In genomic region chr1:37868640-37869039, GRCm38 (mm10) we compare ENCODE assay signal across 23 mouse cellular contexts. TPM values are rescaled to one million over a fixed set of nuclear protein-coding genes. Genes with fewer than 3 reads are reported as not detected.
"Had no signal": no experiment of that assay in that cellular context is flagged by ENCODE, and none has a peak within 500 bp of the region (broad histone marks: within the 10 kb centered on the region; RNA-seq: fewer than 3 reads in every experiment).

No protein-coding gene starts in this region.

- H3K4me3 ChIP-seq: intestine, embryonic 15.5 days; layer of hippocampus, adult 2 months; limb, embryonic 13.5 days; midbrain, embryonic 15.5 days; neural tube, embryonic 13.5 days had no signal

- DNase-seq: kidney, adult 18-20 months; kidney, postnatal 10 days; kidney, postnatal 4 days; left cerebral cortex, postnatal 4 days; lung, adult 18-20 months; lung, postnatal 36 days; right cerebral cortex, adult 18-20 months; right cerebral cortex, postnatal 25 days; thymus, postnatal 4 days had no signal

- H3K9ac ChIP-seq: intestine, embryonic 15.5 days; limb, embryonic 13.5 days; midbrain, embryonic 15.5 days; neural tube, embryonic 13.5 days had no signal

- H3K36me3 ChIP-seq: intestine, embryonic 15.5 days; limb, embryonic 13.5 days; midbrain, embryonic 15.5 days; neural tube, embryonic 13.5 days had no signal

- H3K4me2 ChIP-seq: intestine, embryonic 15.5 days; limb, embryonic 13.5 days; midbrain, embryonic 11.5 days; midbrain, embryonic 15.5 days; neural tube, embryonic 13.5 days had no signal

- H3K9me3 ChIP-seq: intestine, embryonic 15.5 days; limb, embryonic 13.5 days; midbrain, embryonic 15.5 days; neural tube, embryonic 13.5 days had no signal

- H3K27ac ChIP-seq: intestine, embryonic 15.5 days; layer of hippocampus, adult 2 months; limb, embryonic 13.5 days; midbrain, embryonic 15.5 days; neural tube, embryonic 13.5 days; stomach, postnatal 0 days had no signal

- H3K27me3 ChIP-seq: intestine, embryonic 15.5 days had no signal

- ATAC-seq: intestine, embryonic 15.5 days; midbrain, embryonic 15.5 days had no signal

RNA-seq across cellular contexts. Expression of gene Lipt1, which starts 2.9 kb away (rescaled TPM):
- total RNA-seq: monocyte, adult 5-6 weeks had no signal

RNA-seq across cellular contexts. Expression of gene Lyg2, which starts 47.7 kb away (rescaled TPM):
- total RNA-seq: layer of hippocampus, adult 2 months; layer of hippocampus, postnatal 10 days; left cerebral cortex, adult 18-20 months; left cerebral cortex, postnatal 10 days; left cerebral cortex, postnatal 4 days; megakaryocyte progenitor cell, adult 5-6 weeks; monocyte, adult 5-6 weeks had no signal
- polyA plus RNA-seq: intestine, embryonic 15.5 days; kidney, embryonic 14.5 days; limb, embryonic 13.5 days; lung, embryonic 16.5 days; midbrain, embryonic 11.5 days; midbrain, embryonic 15.5 days; neural tube, embryonic 13.5 days; stomach, postnatal 0 days had no signal
